Mouse (Mus musculus) intestine, embryonic 15.5 days (tissue): Measurements from ENCODE around the gene Pafah1b1. TPM values are rescaled to one million over a fixed set of nuclear protein-coding genes. Genes with fewer than 3 reads are reported as not detected.

Experiments used
- ATAC-seq: fragments of 200-750 bp; cut with Nextera tagmentation; 2 replicates; pipeline ENCODE4 v1.8.0; 2017; ENCODE audit warnings: moderate TSS enrichment, moderate library complexity
- H3K27ac ChIP-seq: fragments of 300-500 bp; sonication (generic); 2 replicates; pipeline ENCODE4 v1.5.1; 2015; ENCODE audit warnings: mild to moderate bottlenecking, inconsistent platforms
- H3K27me3 ChIP-seq: fragments of 300-500 bp; sonication (generic); replicated peaks from 2 replicates; pipeline ENCODE4 v1.6.1; 2015; ENCODE audit warnings: inconsistent platforms
- H3K36me3 ChIP-seq: fragments of 300-500 bp; sonication (generic); 2 replicates; pipeline ENCODE4 v1.6.1; 2015; ENCODE audit warnings: inconsistent platforms
- H3K4me1 ChIP-seq: fragments of 300-500 bp; sonication (generic); replicated peaks from 2 replicates; pipeline ENCODE4 v1.6.1; 2015; ENCODE audit warnings: inconsistent platforms
- H3K4me2 ChIP-seq: fragments of 300-500 bp; sonication (generic); replicated peaks from 2 replicates; pipeline ENCODE4 v1.6.1; 2015; ENCODE audit warnings: mild to moderate bottlenecking, inconsistent platforms
- H3K4me3 ChIP-seq: fragments of 300-500 bp; sonication (generic); replicated peaks from 2 replicates; pipeline ENCODE4 v1.5.1; 2015; ENCODE audit warnings: inconsistent platforms
- H3K9ac ChIP-seq: fragments of 300-500 bp; sonication (generic); 2 replicates; pipeline ENCODE4 v1.6.1; 2015; ENCODE audit warnings: inconsistent platforms
- H3K9me3 ChIP-seq: fragments of 300-500 bp; sonication (generic); 2 replicates; pipeline ENCODE4 v1.6.1; 2016; ENCODE audit warnings: inconsistent platforms
- WGBS: fragments of 180-500 bp; shearing (Covaris S2); methylation state at CpG from one replicate; pipeline ENCODE4 v1.1.7; 2015; 5-methylcytosine and 5-hydroxymethylcytosine counted together
- polyA plus RNA-seq: library from polyadenylated mRNA; unstranded; fragments of >200 nt; fragmentation: Nextera tagmentation; extraction: Ambion mirVana; gene quantifications from 2 replicates; pipeline ENCODE4 v1.2.1, GENCODE M21; 2015

Gene Pafah1b1
- polyA plus RNA-seq: 40.0 and 55.8 TPM in 2 replicates

GRCm38 (mm10) chr11:74724235-74724791 is at the start of gene Pafah1b1:
Pafah1b1 (minus strand) TSS chr11:74724670.
- no peaks in the 10 kb centered on the region for H3K27me3 ChIP-seq
- H3K36me3 ChIP-seq: no peaks in the 10 kb centered on the region
- ATAC-seq: peak; percentile 99
- peak within 1 kb of the TSS; percentile 100 for H3K9ac ChIP-seq
- H3K27ac ChIP-seq: peak within 1 kb of the TSS; percentile 99
- H3K9me3 ChIP-seq: no peaks in the 10 kb centered on the region
- H3K4me1 ChIP-seq: peaks cover 4% of the 10 kb centered on the region; the same call in 1 of the 2 replicates
- H3K4me3 ChIP-seq: peak within 1 kb of the TSS; percentile 97
- H3K4me2 ChIP-seq: peak within 1 kb of the TSS; percentile 75
- WGBS: under 1% methylated on average over 43 of the region's 56 CpGs

- Histone ChIP-seq H3K4me1 (peaks cover 9% of the 10 kb centered on the region; the same call in 1 of the 2 replicates), H3K27ac (no peak overlapping the region), H3K9ac (no peak overlapping the region), H3K4me2 (no peak overlapping the region), H3K4me3 (no peak overlapping the region), H3K36me3 (0 out of 2 replicates have a peak, but pooled peaks cover 3% of the 10 kb centered on the region), H3K27me3 (no peaks in the 10 kb centered on the region), H3K9me3 (no peaks in the 10 kb centered on the region)
- WGBS: 89% methylated on average over 2 of the region's 2 CpGs
- ATAC-seq: no peak
Measured at GRCm38 (mm10) chr11:74772386-74772785, 47.9 kb upstream of the Pafah1b1 start.

- WGBS: 62% methylated on average over 4 of the region's 4 CpGs
- Histone ChIP-seq H3K9me3 (no peaks in the 10 kb centered on the region), H3K36me3 (0 out of 2 replicates have a peak, but pooled peaks cover 3% of the 10 kb centered on the region), H3K27ac (no peak overlapping the region), H3K4me3 (peak overlapping the region; percentile 76), H3K4me2 (peak overlapping the region; percentile 69), H3K4me1 (peaks cover 9% of the 10 kb centered on the region; the same call in 1 of the 2 replicates), H3K9ac (no peak overlapping the region), H3K27me3 (no peaks in the 10 kb centered on the region)
- ATAC-seq: no peak
Measured at GRCm38 (mm10) chr11:74771650-74772049, 47.2 kb upstream of the Pafah1b1 start.

GRCm38 (mm10) chr11:74771234-74771633 is 46.8 kb upstream of the Pafah1b1 start:
- Histone ChIP-seq H3K4me3 (peak overlapping the region; percentile 76), H3K4me2 (peak overlapping the region; percentile 69), H3K4me1 (peaks cover 9% of the 10 kb centered on the region; the same call in 1 of the 2 replicates), H3K27me3 (no peaks in the 10 kb centered on the region), H3K27ac (peak overlapping the region; percentile 93), H3K9me3 (no peaks in the 10 kb centered on the region), H3K36me3 (0 out of 2 replicates have a peak, but pooled peaks cover 3% of the 10 kb centered on the region), H3K9ac (peak overlapping the region; percentile 86)
- peak; percentile 32; the same call in 1 of the 2 replicates for ATAC-seq
- 13% methylated on average over 8 of the region's 8 CpGs for WGBS

- ATAC-seq: peak; percentile 98
- Histone ChIP-seq H3K9ac (peak within 1 kb of the TSS; percentile 86), H3K27ac (peak within 1 kb of the TSS; percentile 93), H3K36me3 (0 out of 2 replicates have a peak, but pooled peaks cover 3% of the 10 kb centered on the region), H3K4me2 (peak within 1 kb of the TSS; percentile 73), H3K9me3 (no peaks in the 10 kb centered on the region), H3K4me1 (peaks cover 9% of the 10 kb centered on the region; the same call in 1 of the 2 replicates), H3K27me3 (no peaks in the 10 kb centered on the region), H3K4me3 (peak within 1 kb of the TSS; percentile 76)
- WGBS: under 1% methylated on average over 43 of the region's 43 CpGs
Measured at GRCm38 (mm10) chr11:74770595-74771207, 46.2 kb upstream of the Pafah1b1 start, which contains the start of gene Mettl16. Mettl16 (plus strand) TSS chr11:74770830.

GRCm38 (mm10) chr11:74770037-74770436 is 45.6 kb upstream of the Pafah1b1 start:
- Histone ChIP-seq H3K27me3 (no peaks in the 10 kb centered on the region), H3K4me2 (peak overlapping the region; percentile 73), H3K9ac (no peak overlapping the region), H3K4me3 (peak overlapping the region; percentile 76), H3K9me3 (no peaks in the 10 kb centered on the region), H3K4me1 (peaks cover 9% of the 10 kb centered on the region; the same call in 1 of the 2 replicates), H3K36me3 (no peaks in the 10 kb centered on the region), H3K27ac (no peak overlapping the region)
- ATAC-seq: no peak; the same call in 1 of the 2 replicates
- 84% methylated on average over 9 of the region's 9 CpGs for WGBS

- Histone ChIP-seq H3K4me3 (no peak overlapping the region), H3K4me1 (peaks cover 9% of the 10 kb centered on the region; the same call in 1 of the 2 replicates), H3K9ac (no peak overlapping the region), H3K36me3 (no peaks in the 10 kb centered on the region), H3K9me3 (no peaks in the 10 kb centered on the region), H3K4me2 (no peak overlapping the region), H3K27me3 (no peaks in the 10 kb centered on the region), H3K27ac (no peak overlapping the region)
- no peak for ATAC-seq
- 39% methylated on average over 6 of the region's 6 CpGs for WGBS
Measured at GRCm38 (mm10) chr11:74768045-74768444, 43.6 kb upstream of the Pafah1b1 start.

- Histone ChIP-seq H3K9ac (no peak overlapping the region), H3K4me3 (no peak overlapping the region), H3K4me2 (no peak overlapping the region), H3K4me1 (peaks cover 8% of the 10 kb centered on the region; the same call in 1 of the 2 replicates), H3K9me3 (no peaks in the 10 kb centered on the region), H3K27me3 (no peaks in the 10 kb centered on the region), H3K27ac (no peak overlapping the region), H3K36me3 (no peaks in the 10 kb centered on the region)
- no peak for ATAC-seq
- WGBS: 91% methylated on average over 4 of the region's 4 CpGs
Measured at GRCm38 (mm10) chr11:74767469-74767868, 43.0 kb upstream of the Pafah1b1 start.

GRCm38 (mm10) chr11:74763960-74764625 is 39.6 kb upstream of the Pafah1b1 start:
- no peaks in the 10 kb centered on the region for H3K27me3 ChIP-seq
- no peak overlapping the region for H3K4me2 ChIP-seq
- H3K4me1 ChIP-seq: no peaks in the 10 kb centered on the region
- ATAC-seq: no peak
- WGBS: 68% methylated on average over 10 of the region's 10 CpGs
- H3K9me3 ChIP-seq: no peaks in the 10 kb centered on the region
- no peak overlapping the region for H3K4me3 ChIP-seq
- no peak overlapping the region for H3K9ac ChIP-seq
- H3K27ac ChIP-seq: no peak overlapping the region
- H3K36me3 ChIP-seq: no peaks in the 10 kb centered on the region

GRCm38 (mm10) chr11:74761011-74761705 is 36.7 kb upstream of the Pafah1b1 start:
- H3K9ac ChIP-seq: no peak overlapping the region
- no peak overlapping the region for H3K4me3 ChIP-seq
- no peak overlapping the region for H3K27ac ChIP-seq
- H3K27me3 ChIP-seq: no peaks in the 10 kb centered on the region
- H3K4me1 ChIP-seq: no peaks in the 10 kb centered on the region
- no peak for ATAC-seq
- no peaks in the 10 kb centered on the region for H3K36me3 ChIP-seq
- no peaks in the 10 kb centered on the region for H3K9me3 ChIP-seq
- WGBS: 65% methylated on average over 12 of the region's 12 CpGs
- no peak overlapping the region for H3K4me2 ChIP-seq

GRCm38 (mm10) chr11:74756631-74757030 is 32.2 kb upstream of the Pafah1b1 start:
- Histone ChIP-seq H3K4me2 (no peak overlapping the region), H3K9ac (no peak overlapping the region), H3K4me1 (no peaks in the 10 kb centered on the region), H3K4me3 (no peak overlapping the region), H3K27me3 (no peaks in the 10 kb centered on the region), H3K36me3 (no peaks in the 10 kb centered on the region), H3K9me3 (no peaks in the 10 kb centered on the region), H3K27ac (no peak overlapping the region)
- ATAC-seq: peak; percentile 83
- 49% methylated on average over 2 of the region's 2 CpGs for WGBS
